8 mouse cellular contexts compared by ENCODE assay signal in the genomic region with DNA sequence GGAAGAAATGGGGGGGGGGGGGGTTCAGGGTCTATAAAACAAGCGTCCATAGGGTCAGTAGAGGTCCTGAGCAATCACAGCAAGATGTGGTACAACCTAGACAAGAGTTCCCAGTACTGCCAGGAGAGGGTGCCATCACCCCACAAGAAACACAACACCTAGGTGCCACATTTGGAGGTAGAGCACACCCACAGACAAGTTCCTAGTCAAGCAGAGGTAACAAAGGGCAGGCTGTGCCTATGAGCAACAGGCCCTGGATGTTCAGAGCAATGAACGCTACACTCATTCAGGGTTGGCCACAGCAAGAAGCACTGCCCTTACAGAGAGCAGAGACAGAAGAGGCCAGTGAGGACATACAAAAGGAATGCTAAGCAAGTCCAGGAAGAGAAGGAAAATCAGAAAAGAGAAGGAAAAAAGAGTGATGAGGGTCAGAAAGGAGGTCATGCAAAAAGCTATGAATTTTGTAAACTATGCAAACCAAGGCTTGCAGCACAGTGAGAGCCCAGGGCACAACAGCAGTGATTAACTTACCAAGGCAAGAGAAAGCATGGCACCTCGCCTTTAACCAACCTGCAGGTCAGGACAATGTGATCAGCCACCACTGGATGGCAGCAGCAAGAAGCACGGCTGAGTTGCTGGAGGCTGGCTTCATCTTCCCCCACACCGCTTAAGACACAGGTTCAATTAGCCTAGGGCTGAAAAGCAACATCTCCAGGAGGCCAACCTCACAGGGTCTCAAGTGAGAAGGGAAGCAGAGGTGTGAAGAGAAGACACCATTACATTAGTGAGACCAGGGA. TPM values are rescaled to one million over a fixed set of nuclear protein-coding genes. Genes with fewer than 3 reads are reported as not detected.
A peak's percentile ranks its signal among the peaks of the same experiment; 100 is the strongest.
DNase-seq lines count a peak whose midpoint lies in the region; ATAC-seq lines count a peak whose summit lies in the region.

No protein-coding gene starts in this region.

- no peak overlapping the region for H3K9ac ChIP-seq in embryonic facial prominence, embryonic 14.5 days (ENCODE audit: low read depth, low read length)
- 0 out of 2 replicates have a peak overlapping the region, but pooled peaks have one; percentile 24 for H3K9ac ChIP-seq in heart, embryonic 13.5 days
- no peak overlapping the region for H3K9ac ChIP-seq in kidney, embryonic 16.5 days (replicated peaks; ENCODE audit: low read length)
- no peak overlapping the region for H3K9ac ChIP-seq in liver, embryonic 11.5 days (ENCODE audit: low read depth, low read length)
- no peak overlapping the region for H3K9ac ChIP-seq in stomach, embryonic 14.5 days (replicated peaks; ENCODE audit: low read depth, low read length)

- no peaks in the 10 kb centered on the region for H3K4me1 ChIP-seq in embryonic facial prominence, embryonic 14.5 days (ENCODE audit: control insufficient read depth, insufficient read depth, low read length)
- no peaks in the 10 kb centered on the region for H3K4me1 ChIP-seq in heart, embryonic 13.5 days
- H3K4me1 ChIP-seq in kidney, embryonic 16.5 days (ENCODE audit: insufficient read depth, low read length): peaks cover 12% of the 10 kb centered on the region; the same call in 1 of the 2 replicates
- H3K4me1 ChIP-seq in liver, embryonic 11.5 days (replicated peaks; ENCODE audit: control insufficient read depth, insufficient read depth, low read length): no peaks in the 10 kb centered on the region
- no peaks in the 10 kb centered on the region for H3K4me1 ChIP-seq in stomach, embryonic 14.5 days (ENCODE audit: control insufficient read depth, insufficient read depth, low read length)

- H3K4me2 ChIP-seq in embryonic facial prominence, embryonic 14.5 days (ENCODE audit: low read depth, low read length): no peak overlapping the region
- H3K4me2 ChIP-seq in heart, embryonic 13.5 days: no peak overlapping the region
- H3K4me2 ChIP-seq in kidney, embryonic 16.5 days (replicated peaks; ENCODE audit: low read depth, low read length): no peak overlapping the region
- no peak overlapping the region for H3K4me2 ChIP-seq in liver, embryonic 11.5 days
- no peak overlapping the region for H3K4me2 ChIP-seq in stomach, embryonic 14.5 days (replicated peaks; ENCODE audit: low read depth, low read length)

- H3K36me3 ChIP-seq in embryonic facial prominence, embryonic 14.5 days (ENCODE audit: control insufficient read depth, insufficient read depth, low read length): peaks cover 74% of the 10 kb centered on the region
- H3K36me3 ChIP-seq in heart, embryonic 13.5 days: peaks cover 95% of the 10 kb centered on the region
- peaks cover 31% of the 10 kb centered on the region for H3K36me3 ChIP-seq in kidney, embryonic 16.5 days (ENCODE audit: insufficient read depth, low read length)
- peaks cover 40% of the 10 kb centered on the region for H3K36me3 ChIP-seq in liver, embryonic 11.5 days (ENCODE audit: control insufficient read depth, insufficient read depth, low read length)
- peaks cover 41% of the 10 kb centered on the region for H3K36me3 ChIP-seq in stomach, embryonic 14.5 days (ENCODE audit: control insufficient read depth, insufficient read depth, low read length)

- DNase-seq in B cell, adult 2 months: peak; percentile 78 to 82
- DNase-seq in adrenal gland, postnatal 36 days: peak; percentile 81 to 85
- DNase-seq in embryonic facial prominence, embryonic 14.5 days (ENCODE audit: low spot score): peak; percentile 69
- DNase-seq in liver, embryonic 11.5 days (ENCODE audit: low spot score): peak; percentile 43
- DNase-seq in neural tube, embryonic 10.5 days (ENCODE audit: extremely low spot score, low spot score): peak; percentile 36

- no peak overlapping the region for H3K4me3 ChIP-seq in embryonic facial prominence, embryonic 14.5 days (ENCODE audit: low read depth, low read length)
- no peak overlapping the region for H3K4me3 ChIP-seq in heart, embryonic 13.5 days
- no peak overlapping the region for H3K4me3 ChIP-seq in kidney, embryonic 16.5 days (ENCODE audit: low read length)
- H3K4me3 ChIP-seq in liver, embryonic 11.5 days (ENCODE audit: low read depth, low read length): no peak overlapping the region
- H3K4me3 ChIP-seq in stomach, embryonic 14.5 days (ENCODE audit: low read depth, low read length): no peak overlapping the region

- H3K27me3 ChIP-seq in embryonic facial prominence, embryonic 14.5 days (replicated peaks; ENCODE audit: control insufficient read depth, insufficient read depth, low read length): no peaks in the 10 kb centered on the region
- no peaks in the 10 kb centered on the region for H3K27me3 ChIP-seq in heart, embryonic 13.5 days (replicated peaks)
- H3K27me3 ChIP-seq in kidney, embryonic 16.5 days (ENCODE audit: insufficient read depth, low read length): no peaks in the 10 kb centered on the region
- no peaks in the 10 kb centered on the region for H3K27me3 ChIP-seq in liver, embryonic 11.5 days (replicated peaks; ENCODE audit: control insufficient read depth, insufficient read depth, low read length)
- no peaks in the 10 kb centered on the region for H3K27me3 ChIP-seq in stomach, embryonic 14.5 days (ENCODE audit: control insufficient read depth, insufficient read depth, low read length)

- no peaks in the 10 kb centered on the region for H3K9me3 ChIP-seq in embryonic facial prominence, embryonic 14.5 days (ENCODE audit: control insufficient read depth, low read length)
- peaks cover 5% of the 10 kb centered on the region; the same call in 1 of the 2 replicates for H3K9me3 ChIP-seq in heart, embryonic 13.5 days
- H3K9me3 ChIP-seq in kidney, embryonic 16.5 days (ENCODE audit: low read length): no peaks in the 10 kb centered on the region
- H3K9me3 ChIP-seq in liver, embryonic 11.5 days (ENCODE audit: control insufficient read depth, low read length): no peaks in the 10 kb centered on the region
- H3K9me3 ChIP-seq in stomach, embryonic 14.5 days (ENCODE audit: control insufficient read depth, low read depth, low read length): no peaks in the 10 kb centered on the region; the same call in 1 of the 2 replicates

- WGBS in embryonic facial prominence, embryonic 14.5 days: 29% methylated on average over 5 of the region's 5 CpGs
- 32% methylated on average over 5 of the region's 5 CpGs for whole genome bisulfite sequencing in heart, embryonic 13.5 days
- WGBS in kidney, embryonic 16.5 days: 23% methylated on average over 5 of the region's 5 CpGs
- 46% methylated on average over 5 of the region's 5 CpGs for WGBS in liver, embryonic 11.5 days
- 36% methylated on average over 5 of the region's 5 CpGs for WGBS in stomach, embryonic 14.5 days

- peak; percentile 84 for ATAC-seq in embryonic facial prominence, embryonic 14.5 days (ENCODE audit: low read depth)
- ATAC-seq in heart, embryonic 13.5 days (ENCODE audit: extremely low read depth, insufficient number of reproducible peaks, low FRiP score, low TSS enrichment): no peak
- peak; percentile 53 for ATAC-seq in kidney, embryonic 16.5 days (ENCODE audit: low FRiP score, low TSS enrichment)
- peak; percentile 70 for ATAC-seq in liver, embryonic 11.5 days (replicated peaks; ENCODE audit: low FRiP score)
- ATAC-seq in stomach, embryonic 14.5 days (ENCODE audit: insufficient number of reproducible peaks, insufficient read depth, low FRiP score, low read depth): peak; percentile 73; the same call in 1 of the 2 replicates

- H3K27ac ChIP-seq in embryonic facial prominence, embryonic 14.5 days (replicated peaks; ENCODE audit: low read depth, low read length): no peak overlapping the region
- H3K27ac ChIP-seq in heart, embryonic 13.5 days (replicated peaks): no peak overlapping the region
- no peak overlapping the region for H3K27ac ChIP-seq in kidney, embryonic 16.5 days (ENCODE audit: low read length)
- no peak overlapping the region for H3K27ac ChIP-seq in liver, embryonic 11.5 days (ENCODE audit: low read depth, low read length)
- no peak overlapping the region for H3K27ac ChIP-seq in stomach, embryonic 14.5 days (ENCODE audit: low read length)

RNA-seq across cellular contexts. Expression of a gene that starts 59.4 kb away (rescaled TPM):
- 10 to 100 TPM; 17.8 to 23.7 TPM for total RNA-seq in adrenal gland, postnatal 36 days (2021)
- polyA plus RNA-seq in embryonic facial prominence, embryonic 14.5 days (2014; fragmentation: Nextera tagmentation; extraction: Ambion mirVana): 3.0 and 4.2 TPM in 2 replicates
- 1.7 and 1.9 TPM in 2 replicates for polyA plus RNA-seq in heart, embryonic 13.5 days (2015; fragmentation: Nextera tagmentation; extraction: Ambion mirVana)
- 3.4 and 4.1 TPM in 2 replicates for polyA plus RNA-seq in kidney, embryonic 16.5 days (2015; fragmentation: Nextera tagmentation; extraction: Ambion mirVana)
- 4.2 and 4.9 TPM in 2 replicates for polyA plus RNA-seq in liver, embryonic 11.5 days (2014; fragmentation: Nextera tagmentation; extraction: Ambion mirVana)
- 5.7 and 6.8 TPM in 2 replicates for polyA plus RNA-seq in stomach, embryonic 14.5 days (2014; fragmentation: Nextera tagmentation; extraction: Ambion mirVana)
